Mouse (Mus musculus) layer of hippocampus, adult 11-12 months (tissue): ENCODE results near the gene Izumo1.

Experiments
- DNase-seq: peaks from one replicate; pipeline ENCODE4 v3.0.0; 2022; ENCODE audit warnings: low spot score

Izumo1 gene

GRCm38 (mm10) chr7:45621443-45621842 is at the start of gene Izumo1:
Gene Izumo1, plus strand, starts transcription at chr7:45621811.
- DNase-seq = no peak

- no peak for DNase-seq
Measured at GRCm38 (mm10) chr7:45571966-45572365, 49.6 kb upstream of the Izumo1 start.

DNA sequence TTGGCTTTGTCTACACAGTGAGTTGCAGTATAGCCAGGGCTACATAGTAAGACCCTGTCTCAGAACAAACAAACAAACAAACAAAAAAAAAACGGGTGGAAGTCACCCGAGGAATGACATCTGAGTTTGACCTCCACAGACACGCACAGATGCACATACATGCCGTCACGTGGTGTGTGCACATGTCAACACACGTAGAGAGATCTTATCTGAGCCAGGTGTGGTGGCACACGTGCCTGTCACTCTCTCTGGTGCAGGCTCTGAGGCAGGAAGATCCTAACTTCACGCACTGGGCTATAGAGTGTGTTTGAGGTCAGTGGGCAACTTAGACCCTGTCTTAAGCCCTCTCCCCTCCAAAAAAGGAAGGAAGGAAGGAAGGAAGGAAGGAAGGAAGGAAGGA is 47.7 kb upstream of the Izumo1 start:
- DNase-seq = no peak

DNA sequence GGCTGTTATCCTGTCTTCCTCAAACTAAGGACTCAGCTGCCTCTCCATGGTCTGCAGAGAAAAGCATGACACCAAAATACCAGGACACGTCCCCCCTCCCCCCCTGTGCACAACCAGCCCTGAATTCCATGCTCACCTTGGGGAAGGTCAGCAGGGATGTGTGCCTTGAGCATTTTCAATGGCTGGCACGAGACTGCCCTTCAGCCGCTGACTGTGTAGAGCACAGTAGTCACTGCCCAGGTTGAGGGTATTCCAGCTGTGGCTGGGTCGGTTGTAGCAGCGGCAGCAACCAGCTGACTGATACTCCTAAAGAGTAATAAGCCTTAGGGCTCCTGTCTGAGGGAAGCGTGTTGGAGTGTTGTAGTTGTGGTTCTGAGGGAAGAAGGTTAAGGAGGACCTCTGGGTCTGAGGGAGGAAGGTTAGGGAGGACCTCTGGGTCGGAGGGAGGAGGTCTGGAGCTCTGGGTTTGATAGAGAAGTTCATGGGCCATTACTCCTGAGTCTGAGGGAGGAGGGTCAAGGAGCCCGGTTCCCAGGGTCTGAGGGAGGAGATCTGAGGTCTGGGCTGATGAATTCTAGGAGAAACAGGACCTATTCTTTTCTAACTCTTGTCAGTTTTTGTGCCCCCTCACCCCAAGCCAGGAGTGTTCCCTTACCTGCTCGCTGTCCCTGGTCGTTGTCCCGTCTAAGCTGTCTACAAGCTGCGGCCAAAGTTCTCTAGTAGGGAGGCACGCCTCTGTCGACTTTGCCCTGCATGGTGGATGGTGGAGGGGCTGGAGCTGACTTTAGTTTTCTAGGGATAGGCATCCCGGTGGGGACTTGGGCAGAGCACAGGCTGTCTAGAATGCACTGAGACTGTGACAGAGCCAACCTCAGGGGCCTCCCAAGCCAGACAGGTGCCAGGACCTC is 46.9 kb upstream of the Izumo1 start:
- DNase-seq = no peak

DNA sequence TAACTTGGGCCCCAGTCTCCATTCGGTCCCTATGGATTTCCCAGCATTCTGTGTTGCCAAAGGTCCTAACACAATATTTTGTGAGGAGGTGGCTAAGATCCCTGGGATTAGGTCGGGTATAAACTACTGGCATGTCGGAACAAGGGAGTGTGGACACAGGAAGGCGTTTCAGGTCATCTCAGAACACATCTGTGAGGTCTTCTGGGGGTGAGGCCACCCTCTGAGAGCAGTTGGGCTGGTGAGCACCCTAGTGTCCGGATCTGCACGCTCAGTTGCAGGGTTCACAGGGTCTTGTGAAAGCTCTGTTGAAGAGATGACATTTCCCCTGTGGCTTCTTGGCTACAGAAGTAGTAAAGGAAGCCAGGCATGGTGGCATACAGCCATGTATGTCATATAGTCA is 35.7 kb upstream of the Izumo1 start:
- DNase-seq = no peak

DNA sequence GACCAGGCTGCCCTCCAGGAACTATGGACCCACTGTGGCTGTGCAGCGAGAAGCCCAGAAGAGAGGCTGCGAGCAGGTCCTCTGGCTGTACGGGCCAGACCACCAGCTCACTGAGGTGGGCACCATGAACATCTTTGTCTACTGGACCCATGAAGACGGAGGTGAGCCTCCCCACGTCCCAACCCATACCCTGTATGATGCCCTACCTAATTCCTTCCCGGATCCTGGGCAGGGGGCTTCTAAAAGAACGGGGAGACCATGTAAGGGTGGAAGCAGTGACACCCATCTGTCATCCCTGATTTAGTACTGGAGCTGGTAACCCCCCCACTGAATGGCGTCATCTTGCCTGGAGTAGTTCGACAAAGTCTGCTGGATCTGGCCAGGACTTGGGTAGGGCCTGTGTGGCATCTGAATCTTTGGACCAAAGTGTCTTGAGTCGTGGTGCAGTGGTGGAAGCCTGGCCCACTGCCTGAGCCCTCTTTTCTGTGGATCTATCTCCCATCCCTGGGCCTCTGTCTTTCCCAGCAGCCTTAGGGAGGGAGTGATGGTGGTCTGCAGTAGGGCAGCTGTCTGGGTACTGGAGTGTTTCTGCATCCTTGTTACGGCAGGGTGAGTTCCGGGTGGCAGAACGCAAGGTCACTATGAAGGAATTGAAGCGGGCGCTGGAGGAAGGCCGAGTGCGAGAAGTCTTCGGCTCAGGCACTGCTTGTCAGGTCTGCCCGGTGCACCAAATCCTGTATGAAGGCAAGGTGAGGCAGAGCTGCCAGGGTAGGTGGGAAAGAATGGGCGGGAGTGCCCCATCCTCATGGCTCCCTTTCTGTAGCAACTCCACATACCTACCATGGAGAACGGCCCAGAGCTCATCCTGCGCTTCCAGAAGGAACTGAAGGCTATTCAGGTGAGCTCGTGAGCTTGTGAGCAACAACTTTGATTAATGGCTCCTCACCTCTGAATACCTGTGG is 33.7 kb upstream of the Izumo1 start:
- DNase-seq = no peak

- DNase-seq = peak; percentile 98
Measured at GRCm38 (mm10) chr7:45589173-45589572, 32.4 kb upstream of the Izumo1 start.

- no peak for DNase-seq
Measured at GRCm38 (mm10) chr7:45589898-45590297, 31.7 kb upstream of the Izumo1 start.

DNA sequence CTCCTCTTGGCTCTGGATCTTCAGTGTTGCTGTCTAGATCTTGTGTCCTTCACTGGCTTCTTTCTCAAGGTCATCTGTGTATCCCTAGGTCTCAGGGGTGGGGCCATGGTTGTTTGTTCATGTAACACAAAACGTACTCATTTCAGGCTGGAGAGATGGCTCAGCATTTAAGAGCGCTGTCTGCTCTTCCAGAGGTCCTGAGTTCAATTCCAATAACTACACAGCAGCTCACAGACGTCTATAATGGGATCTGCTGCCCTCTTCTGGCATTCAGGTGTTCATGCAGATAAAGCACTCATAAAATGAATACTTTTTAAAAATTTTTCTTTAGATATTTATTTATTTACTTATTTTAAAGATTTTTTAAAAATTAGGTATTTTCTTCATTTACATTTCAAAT is 30.7 kb upstream of the Izumo1 start:
- no peak for DNase-seq

DNA sequence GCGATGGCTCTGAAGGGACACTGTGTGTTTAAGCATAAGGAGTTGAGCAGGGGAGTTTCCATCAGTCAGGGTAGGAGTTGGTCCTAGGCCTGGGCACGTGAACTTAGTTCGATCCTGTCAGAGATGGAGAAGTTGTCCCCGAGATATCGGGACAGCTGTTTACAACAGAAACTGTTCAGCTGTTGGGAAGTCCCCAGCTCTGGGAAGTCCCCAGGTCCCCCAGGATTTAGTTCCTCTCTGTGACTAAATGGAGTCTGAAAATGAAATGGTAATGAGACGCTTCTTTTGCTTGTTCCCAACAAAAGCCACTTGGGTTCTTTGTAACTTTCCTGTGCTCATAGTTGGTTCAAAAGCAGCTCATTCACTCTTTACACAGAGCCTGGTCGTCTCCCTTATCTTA is 29.7 kb upstream of the Izumo1 start:
- no peak for DNase-seq

DNA sequence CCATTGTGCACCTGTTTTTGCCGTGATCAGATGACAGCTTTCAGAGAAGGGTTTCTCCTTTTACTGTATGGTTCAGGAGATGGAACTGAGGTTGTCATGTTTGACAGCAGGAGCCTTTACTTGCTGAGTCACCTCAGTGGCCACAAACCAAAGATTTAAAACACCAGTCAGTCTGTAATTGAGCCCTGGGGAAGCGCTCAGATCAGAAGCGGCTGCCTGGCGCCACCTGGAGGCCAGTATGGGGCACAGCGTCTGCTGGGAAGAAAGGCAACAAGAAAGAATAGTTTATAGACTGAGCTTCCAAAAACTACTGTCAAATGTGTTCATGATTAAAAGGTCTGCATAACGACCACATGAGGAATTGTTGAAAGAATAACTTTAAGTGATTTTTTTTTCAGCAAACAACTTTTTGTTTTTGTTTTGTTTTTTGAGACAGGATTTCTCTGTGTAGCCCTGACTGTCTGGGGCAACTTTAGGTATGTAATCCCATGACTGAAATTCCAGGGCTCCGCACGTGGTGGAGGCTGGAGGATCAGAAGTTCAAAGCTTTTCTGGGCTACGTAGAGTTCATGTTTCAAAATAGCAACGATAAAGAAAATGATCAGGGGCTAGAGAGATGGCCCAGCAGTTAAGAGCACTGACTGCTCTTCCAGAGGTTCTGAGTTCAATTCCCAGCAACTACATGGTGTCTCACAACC is 28.3 kb upstream of the Izumo1 start:
- DNase-seq = peak; percentile 71

GRCm38 (mm10) chr7:45595176-45595575 is 26.4 kb upstream of the Izumo1 start:
- no peak for DNase-seq

GRCm38 (mm10) chr7:45596107-45596506 is 25.5 kb upstream of the Izumo1 start:
- DNase-seq = no peak

DNA sequence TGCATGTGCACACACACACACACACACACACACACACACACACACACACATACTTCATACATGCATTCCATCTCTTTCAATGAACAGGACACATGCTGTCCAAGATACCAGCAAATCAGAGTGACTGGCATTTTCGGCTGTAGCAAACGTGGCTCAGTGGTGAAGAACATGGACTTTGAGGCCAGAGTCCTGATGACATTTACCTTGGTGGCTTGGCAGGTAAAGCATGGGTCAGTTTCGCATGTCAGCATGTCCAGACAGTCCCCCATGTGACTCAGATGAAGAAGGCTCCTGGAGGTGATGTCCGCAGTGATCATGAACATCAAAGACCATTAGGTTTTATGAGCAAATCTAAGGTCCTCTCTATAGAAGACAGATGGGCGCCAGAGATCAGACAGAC is 24.6 kb upstream of the Izumo1 start:
- no peak for DNase-seq

DNA sequence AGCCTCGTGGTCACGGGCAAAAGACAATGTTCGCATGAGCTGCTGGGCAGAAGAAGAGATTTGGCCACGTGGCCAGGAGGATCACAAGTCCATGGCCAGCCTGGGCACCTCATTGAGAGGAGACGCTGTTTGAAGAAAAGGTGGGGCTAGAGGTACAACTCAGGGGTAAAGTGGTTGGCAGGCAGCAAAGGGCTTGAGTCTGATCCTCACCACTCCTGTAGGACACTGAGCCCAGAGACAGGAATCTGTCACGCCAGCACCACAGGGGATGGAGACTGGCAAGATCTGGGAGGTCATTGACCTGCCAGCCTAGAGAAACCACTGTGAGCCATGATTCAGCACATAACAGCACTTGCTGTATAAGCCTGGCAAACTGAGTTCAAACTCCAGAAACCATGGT is 24.1 kb upstream of the Izumo1 start:
- DNase-seq = no peak

GRCm38 (mm10) chr7:45598960-45599879 is 22.4 kb upstream of the Izumo1 start:
- no peak for DNase-seq

- no peak for DNase-seq
Measured at GRCm38 (mm10) chr7:45605704-45606289, 15.8 kb upstream of the Izumo1 start.

DNA sequence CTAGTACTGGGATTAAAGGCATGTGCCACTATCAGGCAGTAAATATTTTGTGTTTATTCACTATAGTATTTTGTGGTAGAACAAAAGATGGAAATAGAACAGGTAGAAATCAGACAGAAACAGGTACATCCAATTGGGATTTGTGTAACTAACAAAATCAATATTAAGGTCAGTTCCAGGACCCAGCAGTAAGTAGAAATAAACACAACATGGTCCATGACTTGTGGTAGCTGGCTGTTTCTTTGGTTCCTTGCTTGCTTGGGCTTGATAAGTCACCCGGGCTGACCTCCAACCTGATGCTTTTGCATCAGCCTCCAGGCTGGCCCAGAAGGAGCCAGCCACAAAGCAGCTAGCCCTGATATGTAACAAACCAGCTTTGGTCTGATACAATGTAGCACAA is 12.1 kb upstream of the Izumo1 start:
- DNase-seq = no peak

DNA sequence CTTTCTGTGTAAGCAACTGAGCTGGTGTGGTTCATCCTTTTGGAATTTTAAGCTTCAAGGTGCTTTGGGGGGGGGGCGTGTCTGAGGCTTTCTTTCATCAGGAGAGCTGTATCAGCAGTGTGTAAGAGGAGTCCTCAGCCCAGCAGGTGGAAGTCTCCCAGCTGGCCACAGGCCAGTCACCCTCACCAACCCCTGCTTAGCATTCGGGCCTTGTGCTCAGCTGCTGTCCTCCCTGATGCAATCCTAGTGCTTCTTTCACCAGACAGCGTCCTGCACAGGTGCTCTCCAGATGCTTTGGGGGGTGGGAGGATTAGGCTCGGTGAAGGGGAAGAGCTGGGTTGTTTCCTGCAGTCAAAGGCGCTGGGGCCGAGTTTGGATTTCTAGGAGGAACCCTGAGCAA is 5.3 kb upstream of the Izumo1 start:
- no peak for DNase-seq

- no peak for DNase-seq
Measured at GRCm38 (mm10) chr7:45617042-45617695, 4.4 kb upstream of the Izumo1 start, which contains the start of gene Fut1. Gene Fut1, plus strand, starts transcription at chr7:45617289.
